Mouse (Mus musculus) limb, embryonic 11.5 days (tissue): ENCODE data around the gene Top2a. TPM values are rescaled to one million over a fixed set of nuclear protein-coding genes. Genes with fewer than 3 reads are reported as not detected.

Experiments used
- ATAC-seq: fragments of 200-750 bp; cut with Nextera tagmentation; 2 replicates; pipeline ENCODE4 v1.8.0; 2017; ENCODE audit warnings: low read depth; ENCODE audit not compliant: insufficient number of reproducible peaks, low FRiP score, low TSS enrichment
- DNase-seq: peaks from one replicate; pipeline ENCODE4 v3.0.0-alpha.2; 2015; ENCODE audit warnings: low spot score
- H3K27ac ChIP-seq: fragments of 300-500 bp; sonication (generic); replicated peaks from 2 replicates; pipeline ENCODE4 v1.5.1; 2014; ENCODE audit warnings: low read depth, mild to moderate bottlenecking, low read length
- H3K27me3 ChIP-seq: fragments of 300-500 bp; sonication (generic); 2 replicates; pipeline ENCODE4 v1.6.1; 2014; ENCODE audit warnings: mild to moderate bottlenecking, low read length, mixed read lengths; ENCODE audit not compliant: control insufficient read depth, insufficient read depth
- H3K36me3 ChIP-seq: fragments of 300-500 bp; sonication (generic); 2 replicates; pipeline ENCODE4 v1.6.1; 2014; ENCODE audit warnings: mild to moderate bottlenecking, low read length, moderate library complexity, mixed read lengths; ENCODE audit not compliant: control insufficient read depth, insufficient read depth
- H3K4me1 ChIP-seq: fragments of 300-500 bp; sonication (generic); 2 replicates; pipeline ENCODE4 v1.6.1; 2014; ENCODE audit warnings: low read length, mixed read lengths; ENCODE audit not compliant: control insufficient read depth, insufficient read depth
- H3K4me2 ChIP-seq: fragments of 300-500 bp; sonication (generic); 2 replicates; pipeline ENCODE4 v1.6.1; 2014; ENCODE audit warnings: low read depth, mild to moderate bottlenecking, moderate library complexity; ENCODE audit not compliant: severe bottlenecking
- H3K4me3 ChIP-seq: fragments of 300-500 bp; sonication (generic); 2 replicates; pipeline ENCODE4 v1.5.1; 2014; ENCODE audit warnings: low read depth, low read length
- H3K9ac ChIP-seq: fragments of 300-500 bp; sonication (generic); 2 replicates; pipeline ENCODE4 v1.6.1; 2014; ENCODE audit warnings: mild to moderate bottlenecking, low read length
- H3K9me3 ChIP-seq: fragments of 300-500 bp; sonication (generic); 2 replicates; pipeline ENCODE4 v1.6.1; 2016; ENCODE audit warnings: low read length; ENCODE audit not compliant: control insufficient read depth
- WGBS: fragments of 180-500 bp; shearing (Covaris S2); extraction: QIAGEN DNeasy Blood & Tissue Kit; methylation state at CpG from one replicate; pipeline ENCODE4 v1.1.7; 2014; 5-methylcytosine and 5-hydroxymethylcytosine counted together
- polyA plus RNA-seq: library from polyadenylated mRNA; unstranded; fragments of >200 nt; fragmentation: Nextera tagmentation; extraction: Ambion mirVana; gene quantifications from 2 replicates; pipeline ENCODE4 v1.2.1, GENCODE M21; 2014

Gene Top2a
- polyA plus RNA-seq, 1 experiment from 2014 or later: 422 TPM

DNA sequence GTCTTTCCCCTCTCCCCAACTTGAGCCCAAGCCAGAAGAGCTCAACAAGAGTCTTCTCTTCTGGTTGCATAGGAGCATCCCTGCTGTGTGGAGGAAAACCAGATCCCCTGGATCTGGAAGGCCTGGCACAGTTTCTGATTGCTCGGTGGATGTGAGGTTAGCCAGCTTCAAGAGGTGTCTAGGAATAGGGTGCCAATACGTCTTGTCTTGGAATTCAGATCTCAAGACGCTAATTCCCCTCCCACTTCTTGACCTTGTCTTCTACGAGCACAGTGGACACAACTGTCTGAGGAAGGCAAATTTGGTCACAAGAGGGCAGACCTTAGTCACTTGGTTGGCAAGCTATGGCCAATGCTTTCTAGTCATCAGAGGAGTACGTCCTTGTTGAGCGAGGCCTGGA lies 19.6 kb upstream of the Top2a start:
- DNase-seq (no peak), ATAC-seq (no peak)
- WGBS: 65% methylated on average over 6 of the region's 6 CpGs
- Histone ChIP-seq H3K27ac (no peak overlapping the region), H3K27me3 (no peaks in the 10 kb centered on the region), H3K4me2 (peak overlapping the region; percentile 50), H3K9me3 (no peaks in the 10 kb centered on the region), H3K4me1 (peaks cover 51% of the 10 kb centered on the region), H3K4me3 (peak overlapping the region; percentile 29), H3K9ac (no peak overlapping the region), H3K36me3 (peaks cover 6% of the 10 kb centered on the region; the same call in 1 of the 2 replicates)

DNA sequence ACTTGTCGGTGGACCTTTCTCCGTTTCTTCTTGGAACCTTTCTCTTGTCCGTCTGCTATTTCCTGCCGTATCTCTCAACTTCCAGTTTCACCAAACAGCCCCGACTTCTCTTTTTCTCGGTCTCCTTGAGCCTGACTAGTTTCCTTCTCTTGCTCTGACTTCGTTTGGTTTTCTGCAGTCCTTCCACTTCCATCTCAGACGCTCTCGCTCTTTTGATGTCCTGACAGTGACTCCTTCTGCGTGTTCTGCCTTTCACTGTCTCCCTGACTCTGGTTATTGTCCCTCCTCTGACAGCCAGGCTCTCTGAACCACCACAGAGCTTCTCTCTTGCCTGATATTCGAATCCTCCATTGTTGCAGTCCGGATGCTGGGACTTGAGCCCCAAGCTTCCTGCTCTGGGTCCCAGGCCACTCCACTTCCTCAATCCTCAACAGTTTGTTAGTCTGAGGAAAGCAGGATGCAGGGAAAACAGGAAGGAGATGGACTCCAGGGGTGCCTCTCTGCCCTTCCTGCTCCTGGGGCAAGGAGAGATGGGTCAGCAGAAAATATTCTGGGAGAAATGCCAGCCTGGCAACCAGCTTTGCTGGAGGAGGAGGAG lies 18.9 kb upstream of the Top2a start:
- H3K27ac ChIP-seq: peak overlapping the region; percentile 91
- WGBS: 31% methylated on average over 12 of the region's 12 CpGs
- peak overlapping the region; percentile 94 for H3K4me3 ChIP-seq
- H3K4me1 ChIP-seq: peaks cover 50% of the 10 kb centered on the region
- no peak for ATAC-seq
- H3K27me3 ChIP-seq: no peaks in the 10 kb centered on the region
- H3K9ac ChIP-seq: peak overlapping the region; percentile 94
- peaks cover 4% of the 10 kb centered on the region; the same call in 1 of the 2 replicates for H3K36me3 ChIP-seq
- DNase-seq: peak; percentile 50
- H3K4me2 ChIP-seq: peak overlapping the region; percentile 92
- H3K9me3 ChIP-seq: no peaks in the 10 kb centered on the region

DNA sequence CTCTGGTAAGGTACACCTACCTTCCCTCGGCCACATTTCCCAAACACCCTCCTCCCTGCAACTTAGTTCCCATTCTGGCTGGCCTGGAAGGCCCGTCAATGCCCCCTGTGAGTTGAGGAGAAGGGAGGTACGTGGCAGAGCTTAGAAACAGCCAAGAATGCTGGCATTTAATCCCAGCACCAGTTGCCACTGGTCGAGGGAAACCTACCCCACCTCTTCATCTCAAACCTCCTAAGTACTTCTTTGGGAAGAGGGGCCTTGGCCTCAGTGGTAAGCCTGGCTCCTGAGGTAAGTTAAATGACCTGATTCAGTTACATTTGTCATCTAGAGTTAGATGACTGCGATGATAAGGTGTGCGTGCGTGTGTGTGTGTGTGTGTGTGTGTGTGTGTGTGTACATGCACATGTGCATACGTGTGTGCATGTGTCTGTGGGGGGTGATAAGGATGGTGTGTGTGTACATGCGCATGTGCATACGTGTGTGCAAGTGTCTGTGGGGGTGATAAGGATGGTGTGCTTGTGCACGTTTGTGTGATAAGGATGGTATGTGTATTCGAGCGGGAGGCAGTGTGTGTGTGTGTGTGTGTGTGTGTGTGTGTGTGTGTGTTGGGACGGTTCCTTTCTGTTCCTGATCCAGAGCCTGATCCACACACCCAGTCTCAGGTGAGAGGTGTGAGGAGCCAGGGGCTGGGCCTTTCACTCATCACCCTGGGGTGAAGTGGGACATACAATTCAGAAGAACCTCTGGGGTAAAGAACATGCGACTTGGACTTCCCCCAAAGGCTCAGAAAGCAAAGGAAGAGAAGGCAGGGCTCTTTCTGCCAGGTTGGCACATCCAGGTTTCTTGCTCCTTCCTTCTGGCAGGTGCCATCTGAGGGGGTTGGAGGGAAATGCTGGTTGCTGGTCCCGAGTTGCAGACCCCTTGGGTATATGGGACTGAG lies 18.1 kb upstream of the Top2a start:
- H3K4me1 ChIP-seq: peaks cover 42% of the 10 kb centered on the region
- no peaks in the 10 kb centered on the region for H3K9me3 ChIP-seq
- WGBS: 38% methylated on average over 16 of the region's 16 CpGs
- peak overlapping the region; percentile 92 for H3K4me2 ChIP-seq
- DNase-seq: no peak
- peak overlapping the region; percentile 94 for H3K4me3 ChIP-seq
- peaks cover 2% of the 10 kb centered on the region; the same call in 1 of the 2 replicates for H3K36me3 ChIP-seq
- H3K27me3 ChIP-seq: no peaks in the 10 kb centered on the region
- peak overlapping the region; percentile 94 for H3K9ac ChIP-seq
- H3K27ac ChIP-seq: peak overlapping the region; percentile 91
- ATAC-seq: no peak

DNA sequence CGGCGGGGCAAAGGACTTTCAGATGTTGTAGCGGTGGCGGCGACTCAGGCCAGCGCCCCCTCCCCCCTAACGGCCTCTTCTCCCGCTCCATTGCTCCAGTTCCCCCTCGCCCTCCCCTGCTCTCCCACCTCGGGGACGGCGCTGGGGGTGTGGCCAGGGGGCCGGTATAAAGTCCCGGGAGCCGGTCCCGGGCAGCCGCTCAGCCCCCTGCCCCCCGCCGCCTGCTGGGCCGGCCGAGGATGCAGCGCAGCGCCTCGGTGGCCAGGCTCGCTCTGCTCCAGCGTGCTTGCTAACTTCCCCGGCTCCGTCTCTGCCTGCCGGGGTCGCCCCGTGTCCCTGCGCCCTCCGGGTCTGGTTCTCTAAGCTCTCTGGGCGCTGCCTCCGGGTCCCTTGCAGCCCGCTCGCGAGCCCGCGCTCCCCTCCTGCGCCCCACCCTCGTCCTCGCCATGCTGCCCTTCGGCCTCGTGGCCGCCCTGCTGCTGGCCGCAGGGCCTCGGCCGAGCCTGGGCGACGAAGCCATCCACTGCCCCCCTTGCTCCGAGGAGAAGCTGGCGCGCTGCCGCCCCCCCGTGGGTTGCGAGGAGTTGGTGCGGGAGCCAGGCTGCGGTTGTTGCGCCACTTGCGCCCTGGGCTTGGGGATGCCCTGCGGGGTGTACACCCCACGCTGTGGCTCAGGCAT lies 17.2 kb upstream of the Top2a start, which contains the start of gene Igfbp4:
Gene Igfbp4, plus strand, starts transcription at position 194 of the 679 bp plus-strand sequence.
- Histone ChIP-seq H3K9me3 (no peaks in the 10 kb centered on the region), H3K4me1 (peaks cover 34% of the 10 kb centered on the region)
- DNase-seq: peak; percentile 92

DNA sequence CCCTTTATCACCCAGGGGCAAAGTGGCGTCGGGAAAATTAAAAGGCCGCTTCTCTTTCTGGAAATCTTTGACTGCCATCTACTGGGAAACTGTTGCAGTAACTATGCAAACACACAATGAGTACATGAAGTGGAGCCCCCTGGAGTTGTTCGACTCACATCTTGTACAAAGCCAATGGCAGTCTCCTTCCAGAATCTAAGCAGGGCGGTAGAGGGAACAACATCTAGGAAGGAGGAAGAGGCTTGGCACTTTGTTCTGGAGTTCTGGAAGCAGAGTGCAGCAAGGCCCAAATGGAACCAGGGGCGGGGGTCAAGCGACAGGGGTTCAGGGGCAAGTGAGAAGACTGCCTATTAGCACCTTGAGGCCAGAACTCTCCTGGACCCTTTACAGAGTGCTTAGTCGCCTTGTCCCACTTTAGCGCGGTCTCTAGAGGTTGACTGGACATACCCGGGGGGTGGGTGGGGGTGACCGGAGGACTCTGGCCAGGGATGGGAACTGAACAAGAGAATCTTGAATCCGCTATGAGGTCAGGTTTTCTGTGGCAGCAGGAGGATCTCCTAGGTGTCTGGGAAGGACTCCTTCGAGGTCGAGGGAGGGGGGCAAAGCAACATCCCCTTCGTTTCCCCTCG lies 16.5 kb upstream of the Top2a start:
- DNase-seq (peak; percentile 79), ATAC-seq (peak; percentile 22; the same call in 1 of the 2 replicates)
- peaks cover 2% of the 10 kb centered on the region; the same call in 1 of the 2 replicates for H3K36me3 ChIP-seq
- peaks cover 27% of the 10 kb centered on the region for H3K4me1 ChIP-seq
- peak overlapping the region; percentile 91 for H3K27ac ChIP-seq
- no peaks in the 10 kb centered on the region for H3K9me3 ChIP-seq
- under 1% methylated on average over 17 of the region's 17 CpGs for WGBS
- H3K9ac ChIP-seq: peak overlapping the region; percentile 94
- H3K4me2 ChIP-seq: peak overlapping the region; percentile 92
- peak overlapping the region; percentile 94 for H3K4me3 ChIP-seq
- no peaks in the 10 kb centered on the region for H3K27me3 ChIP-seq

More for the DNA sequence above, 17.2 kb upstream of the Top2a start, which contains the start of gene Igfbp4:
- peak; percentile 88 for ATAC-seq
- H3K36me3 ChIP-seq: peaks cover 2% of the 10 kb centered on the region; the same call in 1 of the 2 replicates
- no peaks in the 10 kb centered on the region for H3K27me3 ChIP-seq
- peak within 1 kb of the TSS; percentile 94 for H3K9ac ChIP-seq
- under 1% methylated on average over 63 of the region's 63 CpGs for WGBS
- H3K27ac ChIP-seq: peak within 1 kb of the TSS; percentile 91
- H3K4me3 ChIP-seq: peak within 1 kb of the TSS; percentile 94
- H3K4me2 ChIP-seq: peak within 1 kb of the TSS; percentile 92

DNA sequence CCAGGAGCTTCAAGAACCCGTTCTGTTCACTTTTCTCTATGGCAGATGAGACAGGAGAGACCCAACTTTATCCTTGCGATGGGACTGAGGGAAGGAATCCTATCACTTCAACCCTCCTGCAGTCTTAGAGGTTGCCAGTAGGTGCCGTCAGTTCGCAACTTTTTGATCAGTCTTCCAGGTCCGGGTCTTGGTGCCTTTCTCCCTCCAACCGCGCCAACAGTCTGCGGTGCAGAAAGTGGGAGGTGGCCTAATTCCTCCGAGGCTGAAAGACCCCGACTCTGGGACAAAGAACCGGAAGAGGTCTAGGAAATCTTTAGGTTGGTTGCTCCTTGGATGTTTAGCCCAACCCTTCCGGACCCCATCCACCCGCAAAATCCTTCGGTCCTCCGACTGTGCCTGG lies 15.8 kb upstream of the Top2a start:
- H3K4me2 ChIP-seq: peak overlapping the region; percentile 92
- peaks cover 20% of the 10 kb centered on the region for H3K4me1 ChIP-seq
- H3K9me3 ChIP-seq: no peaks in the 10 kb centered on the region
- peak overlapping the region; percentile 94 for H3K4me3 ChIP-seq
- H3K27ac ChIP-seq: peak overlapping the region; percentile 91
- ATAC-seq: peak; percentile 58; the same call in 1 of the 2 replicates
- peaks cover 2% of the 10 kb centered on the region; the same call in 1 of the 2 replicates for H3K36me3 ChIP-seq
- H3K9ac ChIP-seq: peak overlapping the region; percentile 94
- peak; percentile 91 for DNase-seq
- H3K27me3 ChIP-seq: no peaks in the 10 kb centered on the region
- under 1% methylated on average over 15 of the region's 15 CpGs for WGBS

DNA sequence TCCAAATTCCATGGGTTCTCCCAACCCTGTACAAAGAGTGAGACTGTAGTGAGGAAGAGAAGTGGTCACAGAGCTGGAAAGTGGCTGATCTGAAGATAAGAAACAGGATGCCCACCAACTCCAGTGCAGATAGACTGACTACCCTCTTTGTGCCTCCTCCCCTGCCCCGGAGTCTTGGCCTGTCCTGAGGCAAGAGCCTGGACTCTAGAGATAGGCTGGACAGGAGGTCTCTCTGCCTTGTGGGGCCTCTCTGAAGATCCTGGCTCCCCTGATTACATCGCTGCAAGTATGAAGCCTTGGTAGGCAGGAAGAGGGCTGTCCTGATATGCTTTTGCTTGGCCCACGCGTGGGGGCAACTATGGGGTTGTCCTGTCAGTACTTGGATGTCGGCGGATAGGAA lies 12.3 kb upstream of the Top2a start:
- no peaks in the 10 kb centered on the region for H3K4me1 ChIP-seq
- no peaks in the 10 kb centered on the region for H3K9me3 ChIP-seq
- 78% methylated on average over 6 of the region's 6 CpGs for WGBS
- no peak overlapping the region for H3K4me2 ChIP-seq
- no peak for DNase-seq
- no peak for ATAC-seq
- no peaks in the 10 kb centered on the region for H3K27me3 ChIP-seq
- no peaks in the 10 kb centered on the region for H3K36me3 ChIP-seq
- no peak overlapping the region for H3K4me3 ChIP-seq
- no peak overlapping the region for H3K9ac ChIP-seq
- no peak overlapping the region for H3K27ac ChIP-seq
